Mouse (Mus musculus): Measurements from ENCODE around the gene Kcnmb1.

Gene Kcnmb1

DNA sequence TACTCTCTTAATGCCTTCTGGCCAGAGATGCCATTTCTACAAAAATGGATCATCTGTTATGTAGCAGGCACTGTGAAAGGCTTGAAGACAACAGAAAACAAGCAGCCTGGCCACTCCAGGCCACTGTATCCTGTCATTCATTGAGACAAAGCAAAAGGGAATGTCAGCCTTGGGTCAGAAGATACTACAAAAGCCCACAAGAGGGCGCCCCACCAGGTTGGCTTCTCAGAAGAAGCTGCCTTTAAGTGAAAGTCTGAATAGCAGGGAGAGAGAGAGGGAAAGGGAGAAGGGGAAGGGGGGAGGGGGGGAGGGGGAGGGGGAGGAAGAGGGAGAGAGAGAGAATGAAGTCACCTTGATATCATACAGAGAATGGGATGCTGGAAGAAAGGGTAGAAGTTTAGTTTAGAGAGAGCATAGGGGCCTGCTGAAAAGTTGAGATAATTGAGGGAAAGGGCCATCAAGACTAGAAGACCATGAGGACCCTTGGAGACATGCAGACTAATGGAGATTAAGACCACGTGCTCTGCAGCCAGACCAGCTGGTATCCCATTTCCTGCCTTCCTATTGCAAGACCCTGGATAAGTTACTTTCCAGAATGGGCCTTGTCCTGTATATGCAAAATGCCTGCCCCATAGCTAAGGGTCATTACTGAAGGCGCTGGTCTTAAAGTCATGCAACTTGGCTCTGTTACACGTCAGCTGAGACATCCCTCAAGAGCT lies 18.6 kb upstream of the Kcnmb1 start:
- no peak for DNase-seq (ENCODE audit: low read depth, low spot score)

DNA sequence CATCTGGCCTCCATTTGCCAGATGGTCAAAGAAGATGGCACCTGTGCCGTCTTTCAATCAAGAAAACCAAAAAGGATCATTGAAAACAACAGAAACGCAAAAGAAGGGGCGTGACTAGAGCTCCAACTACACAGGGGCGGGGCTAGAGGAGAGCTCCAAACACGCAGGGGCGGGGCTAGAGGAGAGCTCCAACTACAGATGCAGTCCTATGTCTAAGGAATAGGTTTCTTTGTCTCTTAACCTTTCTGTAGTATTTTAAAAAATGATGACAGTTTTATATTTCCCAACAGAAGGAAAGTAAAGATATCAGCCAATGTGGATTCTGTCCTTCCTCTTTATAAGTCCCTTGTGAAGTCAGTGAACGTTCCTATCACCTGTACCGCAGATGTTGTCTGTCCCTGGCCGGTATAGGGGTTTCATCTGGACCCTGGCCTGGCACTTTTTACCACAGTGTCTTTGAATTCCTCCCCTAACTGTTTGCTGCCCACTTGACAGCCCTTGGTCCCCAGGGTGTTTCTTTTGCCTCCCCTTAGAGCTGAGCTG lies 18.0 kb upstream of the Kcnmb1 start:
- DNase-seq (ENCODE audit: low read depth, low spot score): no peak

DNA sequence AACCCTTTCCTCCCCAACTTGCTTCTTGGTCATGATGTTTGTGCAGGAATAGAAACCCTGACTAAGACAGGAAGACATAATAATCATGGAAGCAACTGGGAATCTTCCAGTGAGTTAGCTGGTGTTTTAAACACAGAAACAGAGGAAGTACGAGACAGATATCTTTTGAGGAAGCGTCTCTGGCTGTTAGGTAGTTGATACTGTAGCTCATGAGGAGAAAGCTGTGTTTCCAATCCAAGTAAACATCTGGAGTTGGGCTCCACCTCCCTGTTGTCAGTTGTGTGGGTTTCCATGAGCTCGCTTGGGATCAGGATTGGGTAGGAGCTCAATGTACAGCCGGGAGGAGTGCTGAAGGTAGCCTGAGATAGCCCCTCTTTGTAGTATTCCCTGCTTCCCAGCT lies 16.3 kb upstream of the Kcnmb1 start:
- DNase-seq (ENCODE audit: low read depth, low spot score): no peak

GRCm38 (mm10) chr11:33951155-33951554 lies 11.7 kb upstream of the Kcnmb1 start:
- no peak for DNase-seq (ENCODE audit: low read depth, low spot score)

DNA sequence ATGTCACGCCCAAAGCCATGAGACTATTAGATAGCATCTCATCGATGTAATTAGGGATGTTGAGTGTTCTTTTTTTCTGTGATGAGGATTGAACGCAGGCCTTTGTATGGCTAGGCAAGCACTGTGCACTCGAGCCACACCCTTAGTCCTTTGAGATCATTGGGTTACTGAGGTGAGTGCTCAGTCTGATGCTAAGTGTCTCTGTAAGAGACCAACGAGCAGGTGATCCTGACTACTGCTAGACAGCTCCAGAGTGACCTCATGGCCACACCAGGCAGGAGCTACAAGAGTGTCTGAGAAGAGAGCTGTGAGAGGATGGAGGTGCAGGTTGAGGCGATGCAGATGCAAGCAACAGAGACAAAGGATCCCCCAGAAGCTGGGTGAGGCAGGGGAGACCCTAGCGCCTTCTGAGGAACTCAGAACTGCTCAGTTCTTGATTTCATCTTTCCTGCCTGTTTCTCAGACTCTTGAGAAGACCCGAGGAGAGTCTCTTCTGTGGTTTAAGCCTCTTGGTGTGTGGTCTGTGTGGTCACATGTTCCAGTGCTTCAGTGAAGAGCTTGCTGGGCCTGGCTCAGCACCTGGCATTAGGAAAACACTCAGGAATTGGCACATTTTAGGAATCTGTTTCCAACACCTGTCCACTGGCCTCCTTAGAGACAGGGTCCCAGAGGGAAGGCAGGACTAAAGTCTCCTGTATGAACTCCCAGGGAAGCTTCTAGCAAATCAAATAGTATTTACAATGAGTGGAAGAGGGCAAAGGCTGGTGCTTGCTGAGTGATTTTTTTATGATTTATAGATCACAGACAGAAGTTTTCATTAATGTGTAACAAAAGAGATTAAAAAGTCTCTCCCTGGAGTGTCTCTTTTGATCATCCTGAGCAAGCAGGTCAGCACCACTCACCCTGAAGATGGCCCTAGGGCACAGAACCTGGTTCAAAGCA lies 10.9 kb upstream of the Kcnmb1 start:
- DNase-seq (ENCODE audit: low read depth, low spot score): no peak

GRCm38 (mm10) chr11:33955982-33956381 lies 6.8 kb upstream of the Kcnmb1 start:
- DNase-seq (ENCODE audit: low read depth, low spot score): no peak

GRCm38 (mm10) chr11:33956623-33957022 lies 6.2 kb upstream of the Kcnmb1 start:
- no peak for DNase-seq (ENCODE audit: low read depth, low spot score)

DNA sequence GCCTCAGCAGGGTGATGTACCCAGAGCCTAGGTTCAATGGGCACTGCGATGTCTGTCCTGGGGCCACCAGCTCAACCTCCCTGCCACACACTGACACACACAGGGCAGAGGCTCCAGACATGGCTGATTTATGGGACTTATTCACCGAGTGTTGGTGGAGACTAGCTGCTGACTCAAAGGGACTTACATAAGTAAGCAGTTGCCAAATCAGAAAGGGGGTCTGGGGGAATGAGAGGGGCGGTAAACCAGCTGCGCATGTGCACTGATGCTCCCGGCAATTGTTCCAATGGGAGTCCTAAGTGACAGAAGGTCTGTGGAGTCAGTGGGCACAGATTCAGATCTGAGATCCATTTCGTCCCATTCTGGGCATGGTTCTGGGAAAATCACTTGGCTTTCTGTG lies 5.2 kb upstream of the Kcnmb1 start:
- DNase-seq (ENCODE audit: low read depth, low spot score): no peak

DNA sequence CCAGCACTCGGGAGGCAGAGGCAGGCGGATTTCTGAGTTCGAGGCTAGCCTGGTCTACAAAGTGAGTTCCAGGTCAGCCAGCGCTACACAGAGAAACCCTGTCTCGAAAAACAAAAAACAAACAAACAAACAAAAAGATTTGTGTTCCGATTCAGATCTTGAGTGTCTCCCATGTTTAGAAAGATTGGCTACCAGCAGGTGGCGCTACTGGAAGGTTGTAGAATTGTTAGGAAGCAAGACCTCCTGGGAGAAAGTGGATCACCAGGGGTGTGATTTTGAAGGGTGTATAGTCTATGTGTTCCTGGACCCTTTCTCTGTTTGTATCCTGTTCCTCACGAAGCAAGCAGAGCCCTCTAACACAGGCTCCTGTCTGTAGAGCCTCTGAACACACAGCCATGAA lies 4.1 kb upstream of the Kcnmb1 start:
- no peak for DNase-seq (ENCODE audit: low read depth, low spot score)

DNA sequence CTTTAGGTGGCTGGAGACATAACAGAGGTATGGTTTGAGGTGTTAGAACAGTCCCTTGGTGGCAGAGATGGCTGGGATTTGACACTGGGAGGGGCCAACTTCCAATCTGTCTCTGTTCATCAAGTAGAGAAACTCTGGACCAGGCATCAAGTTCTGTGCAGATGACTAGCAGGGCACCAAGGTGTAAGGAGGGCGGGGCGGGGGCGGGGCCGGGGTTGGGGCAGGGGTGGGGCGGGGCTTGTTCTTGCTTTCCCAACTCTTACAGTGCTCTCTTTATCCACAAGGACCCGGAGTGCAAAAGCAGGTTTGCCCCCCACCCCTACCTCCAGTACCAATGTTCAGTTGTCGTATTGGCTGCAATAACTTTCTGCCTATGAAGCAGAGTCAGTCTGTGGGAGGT lies 635 bp upstream of the Kcnmb1 start:
- no peak for DNase-seq (ENCODE audit: low read depth, low spot score)

- no peak for DNase-seq (ENCODE audit: low read depth, low spot score)
Observed at GRCm38 (mm10) chr11:33965380-33965779, 2.6 kb downstream of the Kcnmb1 start.

GRCm38 (mm10) chr11:33967708-33968107 lies 4.9 kb downstream of the Kcnmb1 start:
- no peak for DNase-seq (ENCODE audit: low read depth, low spot score)

GRCm38 (mm10) chr11:33969199-33969598 lies 6.4 kb downstream of the Kcnmb1 start:
- DNase-seq (ENCODE audit: low read depth, low spot score): no peak

DNA sequence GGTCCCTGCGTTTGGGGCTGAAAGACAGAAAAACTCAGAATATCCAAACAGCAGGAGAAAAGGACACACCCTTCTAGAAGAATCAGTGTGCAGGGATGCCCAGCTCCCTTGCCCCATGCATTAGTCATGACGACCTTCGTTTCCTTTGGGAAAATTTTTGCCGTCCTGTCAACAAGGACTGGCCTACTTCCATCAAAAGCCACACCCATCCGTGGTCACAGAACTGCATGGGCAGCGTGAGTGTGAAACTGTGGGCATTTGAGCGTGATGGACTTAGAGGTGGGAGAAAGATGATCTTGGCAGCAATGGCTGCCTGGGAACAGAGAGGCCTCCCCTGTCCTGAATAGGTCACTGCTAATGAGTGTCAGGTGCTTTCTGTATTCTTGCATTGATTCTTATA lies 9.3 kb downstream of the Kcnmb1 start:
- no peak for DNase-seq (ENCODE audit: low read depth, low spot score)

DNA sequence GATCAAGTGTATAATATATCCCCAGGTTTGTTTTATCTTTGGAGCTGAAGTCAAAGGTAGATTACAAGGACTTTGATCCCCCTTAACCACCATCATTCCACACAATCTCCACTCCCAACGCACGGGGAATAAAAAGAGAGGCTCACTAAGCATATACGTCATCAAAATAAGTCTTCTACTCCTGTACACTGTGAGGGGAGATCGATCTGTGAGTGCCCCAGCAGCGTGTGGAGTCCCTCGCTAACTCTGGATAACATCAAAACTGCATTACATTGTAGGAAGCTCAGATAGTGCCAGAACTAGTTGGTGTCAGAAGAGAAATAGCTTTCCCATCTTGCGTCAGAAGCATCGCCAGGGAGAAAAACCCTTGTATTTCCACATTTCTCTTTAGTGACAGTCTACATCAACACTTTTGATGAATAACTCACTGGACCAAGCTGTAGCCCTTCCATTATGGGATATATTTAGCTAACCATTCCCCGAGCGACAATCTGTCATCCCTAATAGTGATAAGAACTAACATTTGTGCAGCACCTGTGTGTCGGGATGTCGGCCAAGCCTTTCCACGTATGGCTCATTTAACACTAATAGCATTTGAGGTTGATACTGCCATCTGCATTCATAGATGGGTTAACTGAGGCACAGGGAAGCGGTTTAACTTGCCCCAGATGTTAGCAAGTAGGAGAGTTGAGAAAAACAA lies 11.7 kb downstream of the Kcnmb1 start:
- no peak for DNase-seq (ENCODE audit: low read depth, low spot score)

- DNase-seq (ENCODE audit: low read depth, low spot score): no peak
Observed at GRCm38 (mm10) chr11:33975121-33975520, 12.3 kb downstream of the Kcnmb1 start.

DNA sequence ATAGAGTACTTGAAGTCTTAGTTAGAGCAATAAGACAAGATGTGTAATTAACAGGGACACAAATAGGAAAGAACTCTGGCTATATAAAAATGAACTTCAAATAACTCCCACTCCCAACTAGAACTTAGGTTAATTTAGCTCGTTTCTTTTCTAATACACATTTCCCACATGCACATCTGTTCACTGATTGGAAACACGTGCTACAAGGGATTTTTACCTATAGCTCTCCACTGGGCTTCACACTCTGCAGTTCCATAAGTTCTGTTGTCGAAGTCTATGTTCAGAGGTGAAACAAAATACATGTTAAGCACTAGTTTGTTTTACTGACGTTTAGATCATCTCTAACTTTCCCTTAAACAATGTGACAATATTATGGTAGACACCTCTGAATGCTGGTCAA lies 17.3 kb downstream of the Kcnmb1 start:
- DNase-seq (ENCODE audit: low read depth, low spot score): no peak

- DNase-seq (ENCODE audit: low read depth, low spot score): no peak
Observed at GRCm38 (mm10) chr11:33986525-33986924, 23.7 kb downstream of the Kcnmb1 start.

DNA sequence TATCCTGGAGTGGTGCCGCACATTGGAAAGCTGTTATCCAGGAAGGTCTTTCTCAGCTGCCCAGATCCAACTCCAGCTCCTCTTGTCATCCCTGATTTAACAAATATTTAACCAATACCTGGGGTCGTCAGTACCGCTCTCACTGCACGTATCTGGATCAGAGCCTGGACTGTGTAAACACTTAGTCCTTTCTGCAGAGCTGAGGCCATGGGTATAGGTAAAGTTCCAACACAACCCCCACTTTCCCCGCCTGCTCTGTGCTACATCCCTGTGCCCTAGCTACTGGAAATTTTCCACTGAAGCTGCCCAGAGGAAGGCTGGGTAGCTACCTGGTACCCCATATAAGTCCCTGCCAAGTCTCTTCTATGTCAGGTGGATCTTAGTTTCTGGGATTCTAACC lies 27.2 kb downstream of the Kcnmb1 start:
- no peak for DNase-seq (ENCODE audit: low read depth, low spot score)

DNA sequence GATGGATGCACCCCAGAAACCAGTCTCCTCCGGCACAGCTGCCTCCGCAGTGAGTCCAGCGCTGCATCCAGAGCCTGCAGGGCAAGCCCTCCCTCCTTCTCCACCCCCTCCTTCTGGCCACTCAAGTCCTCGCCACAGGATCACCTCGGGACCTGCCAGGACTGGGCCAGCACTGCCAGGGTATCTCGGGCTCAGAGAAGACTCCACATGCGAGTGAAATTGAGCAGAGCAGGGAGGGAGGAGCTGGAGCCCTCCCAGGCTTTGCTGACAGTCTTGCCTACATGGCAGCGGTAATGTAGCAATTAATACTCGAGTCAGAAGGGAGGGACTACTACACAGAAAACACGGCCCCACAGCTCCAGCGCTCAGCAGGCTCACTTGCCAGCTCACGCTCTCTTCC lies 30.1 kb downstream of the Kcnmb1 start, which contains the start of gene Kcnip1:
Gene Kcnip1 (minus strand): TSS at position 215 of the 400 bp plus-strand sequence.
- peak; percentile 50 for DNase-seq (ENCODE audit: low read depth, low spot score)

GRCm38 (mm10) chr11:33993496-33993895 lies 30.7 kb downstream of the Kcnmb1 start:
- DNase-seq (ENCODE audit: low read depth, low spot score): no peak

GRCm38 (mm10) chr11:33998244-33998643 lies 35.4 kb downstream of the Kcnmb1 start:
- DNase-seq (ENCODE audit: low read depth, low spot score): no peak

Data from skeletal muscle tissue, adult 2 months (tissue).